Mouse (Mus musculus): ENCODE data around the gene Gm49320. TPM values are rescaled to one million over a fixed set of nuclear protein-coding genes. Genes with fewer than 3 reads are reported as not detected.
A peak's percentile ranks its signal among the peaks of the same experiment; 100 is the strongest.
"Not testable (repeated sequence)": the region's sequence is repeated elsewhere in the genome, so short reads cannot be mapped to it uniquely, and the experiment has no call there.

Gm49320 gene
- total RNA-seq, 2 experiments from 2014 or later, result 2.4 to 2.5 TPM

GRCm38 (mm10) chr8:4226323-4226722, 12.3 kb upstream of the Gm49320 start:
- no peak for DNase-seq (ENCODE audit: extremely low spot score in 1 of 2, low spot score in 1 of 2)

- no peak for DNase-seq (ENCODE audit: extremely low spot score in 1 of 2, low spot score in 1 of 2)
Measured at GRCm38 (mm10) chr8:4226739-4227347, 11.8 kb upstream of the Gm49320 start, which contains the start of gene Lrrc8e. Lrrc8e (plus strand) TSS chr8:4226827.

- DNase-seq (ENCODE audit: extremely low spot score in 1 of 2, low spot score in 1 of 2), result no peak
Measured at GRCm38 (mm10) chr8:4227919-4228318, 10.7 kb upstream of the Gm49320 start.

GRCm38 (mm10) chr8:4229784-4230183, 8.9 kb upstream of the Gm49320 start:
- no peak for DNase-seq (ENCODE audit: extremely low spot score in 1 of 2, low spot score in 1 of 2)

GRCm38 (mm10) chr8:4230612-4231351, 7.9 kb upstream of the Gm49320 start:
- no peak for DNase-seq (ENCODE audit: extremely low spot score in 1 of 2, low spot score in 1 of 2)

- no peak for DNase-seq (ENCODE audit: extremely low spot score in 1 of 2, low spot score in 1 of 2)
Measured at GRCm38 (mm10) chr8:4237814-4238433, 741 bp upstream of the Gm49320 start.

- no peak for DNase-seq (ENCODE audit: extremely low spot score in 1 of 2, low spot score in 1 of 2)
Measured at GRCm38 (mm10) chr8:4239193-4239890, 677 bp downstream of the Gm49320 start.

- no peak for DNase-seq (ENCODE audit: extremely low spot score in 1 of 2, low spot score in 1 of 2)
Measured at GRCm38 (mm10) chr8:4245061-4245460, 6.4 kb downstream of the Gm49320 start.

GRCm38 (mm10) chr8:4245737-4246136, 7.1 kb downstream of the Gm49320 start:
- no peak for DNase-seq (ENCODE audit: extremely low spot score in 1 of 2, low spot score in 1 of 2)

- no peak for DNase-seq (ENCODE audit: extremely low spot score in 1 of 2, low spot score in 1 of 2)
Measured at GRCm38 (mm10) chr8:4247241-4247640, 8.6 kb downstream of the Gm49320 start.

- DNase-seq (ENCODE audit: extremely low spot score in 1 of 2, low spot score in 1 of 2), result no peak
Measured at GRCm38 (mm10) chr8:4247951-4248540, 9.4 kb downstream of the Gm49320 start, which contains the start of gene Tgfbr3l. Tgfbr3l (plus strand) TSS chr8:4248214.

GRCm38 (mm10) chr8:4249213-4249612, 10.5 kb downstream of the Gm49320 start:
- no peak for DNase-seq (ENCODE audit: extremely low spot score in 1 of 2, low spot score in 1 of 2)

- peak; percentile 85 to 95 for DNase-seq (ENCODE audit: extremely low spot score in 1 of 2, low spot score in 1 of 2)
Measured at GRCm38 (mm10) chr8:4250306-4250970, 11.8 kb downstream of the Gm49320 start.

GRCm38 (mm10) chr8:4252116-4252760, 13.6 kb downstream of the Gm49320 start:
- no peak for DNase-seq (ENCODE audit: extremely low spot score in 1 of 2, low spot score in 1 of 2)

- peak; percentile 87 to 91 for DNase-seq (ENCODE audit: extremely low spot score in 1 of 2, low spot score in 1 of 2)
Measured at GRCm38 (mm10) chr8:4252934-4253841, 14.5 kb downstream of the Gm49320 start, which contains the start of gene Snapc2. Snapc2 (plus strand) TSS chr8:4253080.

GRCm38 (mm10) chr8:4254001-4254400, 15.3 kb downstream of the Gm49320 start:
- peak in 1 of 2 experiments; percentile 60 for DNase-seq (ENCODE audit: extremely low spot score in 1 of 2, low spot score in 1 of 2)

GRCm38 (mm10) chr8:4255471-4255870, 16.8 kb downstream of the Gm49320 start:
- DNase-seq (ENCODE audit: extremely low spot score in 1 of 2, low spot score in 1 of 2), result not testable (repeated sequence)

- peak; percentile 63 to 69 for DNase-seq (ENCODE audit: extremely low spot score in 1 of 2, low spot score in 1 of 2)
Measured at GRCm38 (mm10) chr8:4256911-4257310, 18.2 kb downstream of the Gm49320 start.
